Mouse (Mus musculus): ENCODE measurements around the gene Prkch. TPM values are rescaled to one million over a fixed set of nuclear protein-coding genes. Genes with fewer than 3 reads are reported as not detected.
A peak's percentile ranks its signal among the peaks of the same experiment; 100 is the strongest.

Gene Prkch
- total and polyA plus RNA-seq, 3 experiments = 3.7 to 16.2 (median 8.9) TPM

GRCm38 (mm10) chr12:73802379-73803057 lies 217.9 kb downstream of the Prkch start:
- no peak for DNase-seq

DNA sequence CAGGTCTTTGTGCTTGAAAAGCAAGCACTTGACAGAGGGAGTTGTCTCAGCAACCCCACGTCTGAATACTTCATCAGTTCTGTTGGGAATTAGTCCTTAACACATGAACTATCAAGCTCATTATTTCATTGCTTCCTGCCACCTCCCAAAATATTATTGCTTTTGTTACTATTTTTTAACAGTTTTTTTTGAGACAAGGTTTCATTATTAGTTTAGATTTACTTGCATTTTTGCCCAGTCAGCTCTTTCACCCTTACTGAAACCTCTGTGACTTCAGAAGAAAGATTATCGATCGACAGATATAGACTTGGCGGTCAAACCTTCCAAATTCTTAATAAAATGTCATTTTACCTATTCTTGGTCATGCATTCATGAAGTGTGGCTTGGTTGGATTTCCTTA lies 219.3 kb downstream of the Prkch start:
- no peak for DNase-seq

GRCm38 (mm10) chr12:73805541-73805940 lies 220.9 kb downstream of the Prkch start:
- no peak for DNase-seq

DNA sequence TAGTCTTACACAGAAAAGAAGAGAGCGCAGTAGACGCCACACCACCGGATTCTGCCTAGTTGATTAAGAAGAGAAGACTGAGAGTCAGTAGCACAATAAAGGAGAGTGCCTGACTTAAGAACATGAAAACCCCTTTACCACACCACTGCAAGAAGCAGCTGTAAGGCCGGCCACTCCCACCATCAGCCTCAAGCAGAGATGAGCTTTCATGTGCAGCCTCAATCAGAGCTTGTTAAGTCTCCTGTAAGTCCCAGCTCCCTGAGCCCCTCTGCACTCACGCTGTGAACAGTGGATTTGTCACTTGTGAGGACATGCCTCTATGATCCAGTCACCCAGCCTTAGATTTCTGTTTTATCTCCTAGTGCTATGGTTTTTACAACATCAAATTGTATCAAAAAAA lies 221.4 kb downstream of the Prkch start:
- DNase-seq = no peak

GRCm38 (mm10) chr12:73807228-73807627 lies 222.6 kb downstream of the Prkch start:
- DNase-seq = no peak

DNA sequence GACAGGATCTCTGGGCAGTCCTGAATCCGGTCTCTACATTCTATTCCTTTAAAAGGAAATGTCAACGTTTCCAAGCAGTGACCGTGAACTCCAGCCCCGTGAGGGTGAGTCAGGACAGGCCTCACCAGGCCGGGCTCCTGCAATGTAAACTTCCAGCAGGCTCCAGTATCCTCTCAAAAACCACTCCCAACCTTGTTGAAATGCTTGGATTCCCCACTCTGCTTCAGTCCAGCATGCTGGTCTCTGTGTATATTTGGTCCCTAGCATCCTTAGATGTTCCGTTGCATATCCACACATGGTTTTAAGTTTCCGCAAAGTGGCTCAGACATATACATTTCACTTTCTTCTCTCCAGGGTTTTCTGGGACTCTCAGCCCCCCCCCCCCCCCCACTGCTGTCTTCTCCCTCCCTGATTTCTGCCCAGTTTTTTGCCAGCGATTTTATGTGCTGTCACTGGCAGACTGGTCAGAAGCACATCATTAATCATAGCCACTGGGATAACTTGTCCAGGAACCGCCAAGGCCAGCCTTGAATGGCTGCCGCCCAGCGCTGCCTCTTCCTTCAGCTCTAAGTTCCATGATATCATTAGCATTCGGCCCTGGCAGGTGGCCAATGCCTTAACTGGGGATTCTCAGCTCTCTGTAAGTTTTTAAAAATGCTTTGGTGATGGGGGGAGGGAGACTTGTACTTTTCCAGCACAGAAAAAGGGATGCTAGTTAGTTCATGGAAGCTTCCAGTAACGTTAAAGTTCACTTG lies 225.6 kb downstream of the Prkch start:
- DNase-seq = peak; percentile 92

GRCm38 (mm10) chr12:73810903-73811302 lies 226.3 kb downstream of the Prkch start:
- DNase-seq = no peak

DNA sequence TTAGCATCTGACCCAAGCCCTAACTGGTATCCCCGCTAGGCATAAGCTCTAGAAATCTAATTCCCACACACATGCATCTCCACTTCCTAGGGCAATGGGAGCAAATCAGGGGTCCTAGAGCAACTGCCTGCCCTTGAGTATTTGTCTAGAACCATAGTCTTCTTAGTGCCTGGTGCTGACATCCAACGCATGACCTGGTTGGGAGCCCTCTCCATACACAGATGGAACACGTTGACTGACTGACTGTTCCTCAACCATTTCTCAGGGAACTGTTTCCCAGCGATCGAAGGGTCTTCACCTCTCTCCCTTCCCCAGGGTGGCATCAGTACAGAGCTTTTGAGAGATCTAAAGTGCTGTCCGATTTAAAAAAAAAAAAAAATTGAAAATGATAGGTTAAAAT lies 227.6 kb downstream of the Prkch start:
- DNase-seq = no peak

DNA sequence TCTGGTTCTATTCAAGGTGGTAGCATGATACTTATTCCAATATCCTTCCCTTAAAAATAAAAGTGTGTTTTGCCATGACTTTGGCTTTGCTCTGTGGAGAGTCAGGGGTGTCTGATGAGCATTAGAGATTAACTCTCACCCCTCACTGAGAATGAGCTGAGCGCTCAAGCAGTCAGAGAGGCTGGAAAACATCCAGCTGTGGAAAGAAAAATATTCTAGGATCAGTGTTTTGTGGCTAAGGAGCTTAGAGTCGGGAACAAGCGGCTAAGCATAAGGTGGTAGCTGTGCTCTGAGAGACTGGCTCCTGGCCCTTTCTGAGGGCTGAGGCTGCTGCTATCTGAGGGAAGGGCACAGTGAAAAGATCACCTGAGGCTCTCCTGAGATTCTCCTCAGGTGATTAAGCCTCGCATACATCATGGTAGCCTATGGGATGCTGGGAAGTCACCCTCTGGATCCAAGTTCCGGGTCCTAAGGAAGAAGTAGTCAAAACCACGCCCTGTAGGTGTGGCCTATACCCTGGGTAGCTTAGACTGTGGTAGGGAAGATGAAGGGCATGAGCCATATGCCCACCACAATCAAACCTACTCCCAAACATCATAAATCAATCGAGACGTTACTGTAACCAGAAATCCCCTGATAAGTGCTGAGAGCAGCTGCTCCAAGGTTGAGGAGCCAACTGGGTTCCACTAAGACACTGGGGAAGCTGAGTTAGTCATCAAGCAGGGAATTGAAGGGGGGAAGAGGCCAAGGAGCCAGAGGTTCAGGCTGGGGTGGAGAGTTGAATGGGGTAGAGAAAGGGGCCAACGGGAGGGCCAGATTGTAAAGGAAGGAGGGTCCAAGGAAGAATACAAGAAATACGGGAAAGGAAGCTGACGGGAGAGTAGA lies 228.7 kb downstream of the Prkch start:
- no peak for DNase-seq

GRCm38 (mm10) chr12:73814056-73814735 lies 229.6 kb downstream of the Prkch start:
- no peak for DNase-seq

DNA sequence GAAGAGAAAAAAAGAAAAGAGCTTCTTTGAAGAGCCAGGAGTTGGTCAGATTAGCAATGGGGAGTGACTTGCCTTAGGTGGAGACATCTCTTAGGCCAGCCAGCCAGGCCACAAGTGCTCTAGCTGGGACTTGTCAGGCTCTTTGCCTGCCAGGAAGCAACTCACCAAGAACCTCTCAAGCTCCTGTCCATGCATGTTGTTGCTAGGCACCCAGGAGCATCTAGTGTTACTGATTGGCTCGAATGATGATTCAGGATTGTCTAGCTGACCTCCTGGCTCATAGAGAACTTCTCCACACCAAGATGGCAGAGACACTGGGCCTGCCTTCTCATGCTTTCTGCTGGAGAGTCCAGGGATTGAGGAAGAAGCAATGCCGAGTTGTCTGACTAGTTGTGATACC lies 230.3 kb downstream of the Prkch start:
- no peak for DNase-seq

DNA sequence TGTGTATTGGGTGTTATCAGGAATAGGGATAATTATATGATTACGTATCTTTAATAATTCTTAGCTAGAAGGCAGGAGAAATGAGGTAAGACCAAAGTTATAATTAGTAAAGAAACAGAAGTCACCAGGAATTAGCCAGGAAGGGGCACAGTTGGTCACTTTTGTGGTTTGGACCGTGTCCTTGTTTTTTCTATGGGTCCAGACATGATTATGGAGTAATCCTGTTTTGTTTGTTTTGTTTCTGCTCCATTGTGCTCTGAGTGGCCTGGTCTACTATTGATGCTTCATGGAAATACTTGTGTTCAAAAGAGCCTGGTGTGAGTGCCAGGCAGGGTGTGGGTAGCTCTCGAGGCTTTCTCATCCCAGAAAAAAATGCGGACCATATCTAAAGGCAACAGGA lies 230.9 kb downstream of the Prkch start:
- DNase-seq = no peak

- DNase-seq = no peak
These were observed 231.3 kb downstream of the Prkch start for GRCm38 (mm10) chr12:73815892-73816291.

GRCm38 (mm10) chr12:73816866-73817265 lies 232.3 kb downstream of the Prkch start:
- no peak for DNase-seq

DNA sequence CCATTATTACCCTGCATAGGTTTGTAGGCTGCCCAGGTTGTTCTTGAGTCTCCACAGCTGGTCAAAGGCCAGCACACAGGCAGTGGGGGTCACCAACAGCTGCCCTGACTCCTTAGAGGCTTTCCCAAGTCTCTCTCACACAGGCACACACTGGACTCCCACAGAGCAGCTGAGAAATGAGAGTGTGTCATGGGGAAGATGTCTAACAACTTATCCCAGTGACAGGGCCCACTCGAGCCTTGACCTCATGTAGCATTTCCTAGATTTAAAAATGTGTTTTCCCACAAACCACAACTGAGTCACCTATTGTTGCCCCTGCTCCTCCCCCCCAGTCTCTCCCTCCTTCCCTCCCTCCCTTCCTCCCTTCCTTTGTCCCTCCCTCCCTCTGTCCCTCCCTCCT lies 234.2 kb downstream of the Prkch start:
- peak; percentile 19 for DNase-seq

DNA sequence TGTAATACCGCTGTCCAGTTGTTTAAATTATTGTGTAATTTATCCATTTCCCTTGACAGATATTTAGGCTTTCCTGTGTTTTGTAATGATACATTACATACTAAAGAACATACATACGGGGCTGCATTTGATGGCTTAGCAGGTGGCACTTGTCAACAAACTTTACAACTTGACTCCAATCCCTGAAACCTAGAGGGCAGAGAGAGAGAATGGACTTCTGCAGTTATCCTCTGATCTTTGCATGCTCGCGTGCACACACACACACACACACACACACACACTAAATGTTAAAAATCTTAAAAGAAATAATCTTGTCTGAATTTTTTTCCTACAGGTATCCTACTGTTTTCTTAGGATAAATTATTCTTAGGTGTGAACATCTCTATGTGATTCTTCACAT lies 236.6 kb downstream of the Prkch start:
- DNase-seq = no peak

DNA sequence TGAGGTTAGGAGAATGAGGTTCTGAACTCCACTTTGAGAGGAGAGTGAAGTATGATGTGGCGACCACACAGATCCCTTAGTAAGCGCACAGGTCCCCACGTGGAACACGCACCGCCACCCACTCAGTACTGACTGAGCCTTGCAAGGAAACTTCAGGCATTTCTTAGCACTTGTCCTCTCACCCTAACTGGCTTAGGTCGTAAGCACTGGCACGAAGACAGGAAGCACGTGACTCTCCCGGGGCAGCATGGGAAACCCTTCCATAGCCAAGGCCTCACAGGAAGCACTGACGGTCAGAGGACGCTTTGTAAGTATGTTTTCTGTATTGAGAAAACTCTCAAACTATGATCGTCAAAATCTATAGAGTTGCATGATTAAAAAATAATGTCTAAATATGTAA lies 237.7 kb downstream of the Prkch start:
- no peak for DNase-seq

DNA sequence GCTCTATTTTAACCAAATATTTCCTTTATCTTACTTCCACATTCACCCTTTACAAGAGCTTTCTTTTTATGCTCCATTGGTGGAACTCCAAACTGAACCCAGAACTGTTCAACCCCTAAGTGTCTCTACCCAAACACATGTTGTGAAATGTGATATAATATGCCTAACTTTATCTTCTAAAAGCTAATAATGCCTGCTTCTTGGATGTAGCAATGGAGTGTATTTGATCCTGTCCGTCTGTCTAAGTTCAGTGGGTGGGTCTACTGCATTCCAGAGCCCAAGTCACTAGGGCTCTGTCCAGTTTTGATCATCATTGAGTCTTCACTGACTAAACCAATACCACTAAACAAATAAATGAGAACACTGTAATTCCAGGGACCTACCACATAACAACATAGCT lies 240.2 kb downstream of the Prkch start:
- DNase-seq = no peak
